Mouse (Mus musculus) layer of hippocampus, adult 9-11 months (tissue): ENCODE measurements at regions not wholly inside any gene's neighbourhood (a gene's known extent, or its start where the extent isn't known, plus 50 kb on each side); places are given as distances from the start of the nearest gene placed in this dataset.

Experiments
- DNase-seq: peaks from one replicate; pipeline ENCODE4 v3.0.0; 2022

DNA sequence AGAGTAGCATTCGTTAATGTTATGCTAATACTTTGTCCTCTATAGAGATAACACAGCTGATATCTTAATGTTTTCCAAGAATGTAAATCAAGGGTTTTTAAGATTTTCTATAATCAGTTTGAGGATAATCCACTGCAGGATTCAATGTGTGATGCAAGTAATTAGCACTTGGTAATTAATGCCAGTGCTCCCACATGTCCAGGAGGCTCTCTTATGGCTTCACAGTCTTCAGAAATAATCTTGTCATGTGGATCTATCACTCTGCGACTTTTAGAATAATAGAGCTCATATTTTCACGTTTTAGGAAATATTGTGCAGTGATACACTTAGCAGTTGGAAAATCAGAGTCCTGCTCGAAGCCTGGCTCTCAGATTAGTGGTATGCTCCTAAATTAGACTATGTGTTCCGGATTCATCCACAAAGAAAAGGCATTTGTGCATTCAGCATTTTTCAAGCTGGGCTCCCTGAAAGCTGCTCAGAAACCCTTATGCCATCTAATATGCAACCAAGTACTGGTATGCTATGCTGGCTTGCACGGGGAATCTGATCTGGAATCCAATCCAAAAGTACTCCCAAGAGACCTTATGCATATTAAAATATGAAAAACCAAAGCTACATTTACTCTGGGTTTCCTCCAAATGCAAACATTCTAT is 1302.8 kb upstream of the Tyrp1 start:
- peak; percentile 34 for DNase-seq

DNA sequence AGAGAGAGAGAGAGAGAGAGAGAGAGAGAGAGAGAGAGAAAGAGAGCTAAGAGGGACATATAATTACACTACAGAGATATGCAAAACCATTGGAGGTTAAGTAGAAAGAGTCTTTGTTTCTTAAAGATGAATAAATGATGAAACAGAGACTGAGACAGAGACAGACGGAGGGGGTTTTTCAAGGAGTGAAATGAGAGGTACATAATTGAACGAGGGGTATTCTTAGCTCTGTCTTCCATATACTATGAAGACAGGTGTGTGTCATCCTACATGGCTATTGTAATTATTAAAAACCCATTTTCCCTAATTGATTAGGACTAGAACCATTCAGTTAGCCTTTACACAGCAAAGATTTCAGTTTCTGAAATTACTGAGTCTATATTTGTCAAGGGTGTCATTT is 1302.2 kb upstream of the Tyrp1 start:
- no peak for DNase-seq

GRCm38 (mm10) chr4:79532420-79533066 is 1301.4 kb upstream of the Tyrp1 start:
- no peak for DNase-seq

GRCm38 (mm10) chr4:79545461-79545860 is 1288.5 kb upstream of the Tyrp1 start:
- no peak for DNase-seq
